Comparison of ENCODE assay signal across 1 mouse cellular context in the genomic region with DNA sequence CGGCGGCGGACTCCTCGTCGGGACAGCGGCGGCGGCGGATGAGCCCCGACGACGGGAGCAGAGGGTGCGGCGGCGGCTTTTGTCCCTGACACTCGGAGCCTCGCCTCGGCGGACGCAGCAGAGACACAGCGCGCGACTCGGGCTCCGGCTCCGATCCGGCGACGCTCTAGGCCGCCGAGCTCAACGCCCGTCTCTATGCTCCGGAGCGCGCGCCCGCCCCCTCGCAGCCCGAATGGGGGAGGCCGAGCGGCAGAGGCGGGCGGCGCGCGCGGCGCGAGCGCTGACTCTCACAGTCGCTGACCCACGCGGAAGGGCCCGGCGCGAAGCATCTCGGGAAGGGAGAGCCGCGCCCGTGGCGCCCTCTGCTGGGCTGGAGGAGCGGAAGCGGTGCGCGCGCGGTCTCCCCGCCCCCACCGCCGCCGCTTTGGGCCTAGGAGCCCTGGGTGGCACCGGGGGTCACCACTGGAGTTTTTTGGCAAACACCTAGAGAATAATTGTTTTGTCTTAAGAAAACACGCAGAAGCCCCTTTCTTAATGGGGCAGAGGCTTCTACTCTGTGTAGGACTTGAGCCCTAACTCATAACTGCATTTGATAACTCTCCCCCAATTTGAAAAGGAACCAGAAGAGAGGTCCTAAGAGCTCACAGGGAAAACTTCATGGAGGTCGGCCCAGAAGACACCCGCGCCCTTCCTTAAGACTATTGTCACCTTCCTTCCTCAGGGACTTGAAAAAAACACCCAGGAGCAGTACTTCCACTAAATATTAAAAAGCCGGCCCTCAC.
TF ChIP-seq lines count a peak whose summit lies in the region.

A gene (minus strand): TSS at position 351 of the 782 bp plus-strand sequence.

TF ChIP-seq in MEL, 35 proteins besides CTCF, POLR2A, EP300 and RAD21 (continued from another document):
- TF ChIP-seq UBTF (IDR thresholded peaks at IDR 0.05; ENCODE audit: borderline replicate concordance, insufficient read depth, low read depth, low read length) (peak; percentile 96; the same call in 1 of the 2 replicates), CHD1 (IDR thresholded peaks at IDR 0.05; ENCODE audit: low read depth, low read length) (peak; percentile 39; the same call in 1 of the 2 replicates), GATA1 (IDR thresholded peaks at IDR 0.05; ENCODE audit: low read depth, low read length) (no peak), ZKSCAN1 (IDR thresholded peaks at IDR 0.05; ENCODE audit: low read depth, low read length) (no peak), KAT2A (conservative IDR thresholded peaks at IDR 0.05; ENCODE audit: low read depth, low read length) (peak; percentile 65), ETS1 (IDR thresholded peaks at IDR 0.05; ENCODE audit: low read depth, low read length) (peak; percentile 57; the same call in 1 of the 2 replicates), ZMIZ1 (IDR thresholded peaks at IDR 0.05; ENCODE audit: low read depth, low read length) (peak; percentile 59; the same call in 1 of the 2 replicates)
